Mouse (Mus musculus): ENCODE data around the gene Tesk2.
"Not testable (repeated sequence)": the region's sequence is repeated elsewhere in the genome, so short reads cannot be mapped to it uniquely, and the experiment has no call there.

Gene Tesk2

DNA sequence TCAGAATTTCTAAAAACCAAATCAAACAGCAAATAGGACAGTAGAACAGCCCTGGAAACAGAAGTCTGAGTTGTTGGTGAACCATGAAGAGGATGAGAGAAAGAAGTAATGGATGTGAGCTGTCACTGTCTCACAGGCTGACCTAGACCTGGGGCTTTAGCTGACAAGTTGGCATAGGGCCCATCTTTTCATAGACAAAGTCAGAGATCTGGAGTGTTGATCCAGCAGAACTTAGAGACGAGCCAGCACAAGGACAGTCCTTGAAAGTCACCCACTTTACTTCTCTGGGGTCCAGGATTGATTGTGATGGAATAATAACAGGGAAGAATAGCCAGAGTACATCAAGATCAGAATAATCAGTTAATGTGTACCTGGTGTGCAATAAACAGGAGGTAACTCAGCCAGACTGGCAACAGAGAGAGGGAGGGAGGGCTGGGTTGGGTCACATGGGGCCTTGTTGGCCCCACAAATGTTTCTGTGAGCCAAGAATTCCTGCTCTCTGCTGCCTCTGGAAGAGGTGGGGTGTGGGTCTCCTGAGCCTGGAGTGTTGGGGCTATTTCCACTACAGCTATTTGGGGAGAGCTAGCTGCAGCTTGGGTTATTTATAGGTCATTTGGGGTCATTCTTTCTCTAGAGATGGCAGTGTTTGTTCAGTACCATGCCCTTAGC is 75.8 kb downstream of the Tesk2 start:
- DNase-seq, result no peak

DNA sequence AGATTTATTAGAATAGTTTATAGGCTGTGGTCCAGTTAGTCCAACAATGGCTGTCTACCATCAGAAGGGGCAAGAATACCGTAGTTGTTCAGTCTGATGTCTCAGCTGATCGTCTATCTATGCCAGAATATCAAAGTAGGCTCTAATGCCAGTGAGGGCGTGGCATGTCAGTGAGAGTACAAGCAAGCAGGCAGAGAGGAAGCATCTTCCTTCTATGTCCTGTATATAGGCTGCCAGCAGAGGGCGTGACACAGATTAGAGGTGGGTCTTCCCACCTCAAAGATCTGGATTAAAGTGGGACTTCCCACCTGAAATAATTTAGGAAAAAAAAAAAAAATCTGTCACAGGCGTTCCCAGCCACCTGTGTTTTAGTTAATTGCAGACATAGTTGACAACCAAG is 79.2 kb downstream of the Tesk2 start:
- DNase-seq, result peak; percentile 40

DNA sequence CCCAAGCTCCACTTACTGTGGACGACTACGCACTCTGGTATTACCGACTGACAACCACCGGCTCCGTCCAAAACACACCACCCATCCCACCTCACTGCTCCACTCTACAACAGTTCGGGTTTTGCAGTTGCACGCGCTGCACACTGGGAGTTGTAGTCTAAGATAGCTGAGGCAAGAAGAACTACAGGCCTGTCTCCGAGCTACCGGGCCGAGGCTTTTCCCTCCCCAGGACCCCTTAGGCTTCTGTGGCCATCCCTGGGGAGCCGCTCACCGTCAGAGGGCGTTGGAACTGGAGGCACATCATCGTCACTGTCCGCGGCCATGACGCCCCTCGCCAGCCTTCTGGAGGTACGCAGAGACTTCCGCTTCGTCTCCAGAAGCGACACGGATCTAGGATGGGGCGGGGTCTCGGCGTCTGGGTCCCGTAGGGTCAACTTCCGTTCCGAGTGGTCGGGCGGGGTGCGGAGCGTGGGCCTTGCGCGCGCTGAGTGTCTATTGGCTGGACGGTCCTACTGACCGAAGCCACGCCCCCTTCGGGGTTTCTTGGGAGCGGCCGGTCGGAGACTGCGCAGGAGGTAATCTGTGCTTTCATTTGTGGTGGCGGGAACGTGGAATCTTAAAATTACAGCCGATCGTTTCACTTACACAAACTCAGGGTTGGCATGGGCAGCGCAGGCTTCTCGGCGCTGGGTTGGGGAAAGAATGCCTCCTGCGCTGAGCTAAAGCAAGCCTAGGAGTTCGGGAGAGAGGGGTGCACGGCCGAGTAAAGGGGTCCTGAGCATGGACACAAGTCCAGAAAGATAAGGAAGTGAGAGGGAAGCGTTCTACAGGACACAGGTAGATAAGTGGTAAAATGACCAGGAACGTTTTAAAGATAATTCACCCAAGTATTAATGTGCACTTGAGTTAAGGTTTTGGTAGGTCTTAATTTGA is 86.7 kb downstream of the Tesk2 start, which contains the start of the genes Toe1 and Mutyh:
Gene Toe1, minus strand, starts transcription at position 444 of the 933 bp plus-strand sequence.
Gene Mutyh, plus strand, starts transcription at position 527 of the 933 bp plus-strand sequence.
- DNase-seq, result peak; percentile 98

DNA sequence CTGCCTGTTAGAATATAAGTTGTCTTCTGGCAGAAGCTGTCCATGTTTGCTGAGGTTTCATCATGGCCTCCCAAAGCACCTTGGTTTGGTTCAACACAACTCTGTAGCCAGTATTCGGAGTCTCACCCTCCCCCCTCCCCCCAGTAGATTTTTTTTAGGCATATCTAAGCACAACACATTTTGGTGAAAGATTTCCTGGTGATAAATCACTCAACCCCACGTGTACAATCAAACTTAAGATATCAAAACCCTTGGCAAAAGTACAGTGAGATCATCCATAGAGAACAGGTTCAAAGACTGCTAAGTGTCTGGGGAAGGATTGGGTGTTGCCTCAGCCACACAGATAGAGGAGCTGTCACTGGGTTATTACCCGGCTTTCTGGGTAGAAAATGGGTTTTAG is 90.3 kb downstream of the Tesk2 start:
- DNase-seq, result no peak

DNA sequence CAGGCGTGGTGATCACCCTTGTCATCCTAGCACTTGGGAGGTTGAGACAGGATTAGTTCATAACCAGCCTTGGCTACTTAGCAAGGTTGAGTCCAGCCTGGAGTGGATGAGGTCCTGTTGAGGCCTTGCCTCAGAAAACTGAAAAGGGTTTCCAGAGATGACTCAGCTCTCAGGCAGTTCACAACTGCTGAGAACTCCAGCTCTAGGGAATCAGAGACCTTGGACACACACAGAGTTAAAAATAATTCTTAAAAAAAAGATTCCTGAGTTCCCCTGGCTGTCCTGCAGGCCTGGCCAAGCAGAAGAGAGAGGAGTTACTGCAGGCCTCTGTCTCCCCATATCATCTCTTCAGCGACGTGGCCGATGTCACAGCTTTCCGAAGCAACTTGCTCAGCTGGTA is 94.5 kb downstream of the Tesk2 start:
- DNase-seq, result no peak

DNA sequence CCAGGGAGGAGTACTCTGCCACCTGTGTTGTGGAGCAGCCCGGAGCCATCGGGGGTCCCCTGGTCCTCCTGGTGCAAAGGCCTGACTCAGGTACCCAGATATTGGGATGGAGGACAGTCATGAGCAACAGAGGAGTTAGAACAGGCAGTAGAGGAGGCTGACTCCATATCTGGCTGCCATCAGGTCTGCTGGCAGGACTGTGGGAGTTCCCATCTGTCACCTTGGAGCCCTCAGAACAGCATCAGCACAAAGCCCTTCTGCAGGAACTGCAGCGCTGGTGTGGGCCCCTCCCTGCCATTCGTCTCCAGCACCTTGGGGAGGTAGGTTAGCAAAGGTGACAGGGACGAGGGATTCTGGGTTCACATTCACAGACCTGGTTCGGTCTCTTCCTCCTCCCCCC is 96.7 kb downstream of the Tesk2 start:
- no peak for DNase-seq

DNA sequence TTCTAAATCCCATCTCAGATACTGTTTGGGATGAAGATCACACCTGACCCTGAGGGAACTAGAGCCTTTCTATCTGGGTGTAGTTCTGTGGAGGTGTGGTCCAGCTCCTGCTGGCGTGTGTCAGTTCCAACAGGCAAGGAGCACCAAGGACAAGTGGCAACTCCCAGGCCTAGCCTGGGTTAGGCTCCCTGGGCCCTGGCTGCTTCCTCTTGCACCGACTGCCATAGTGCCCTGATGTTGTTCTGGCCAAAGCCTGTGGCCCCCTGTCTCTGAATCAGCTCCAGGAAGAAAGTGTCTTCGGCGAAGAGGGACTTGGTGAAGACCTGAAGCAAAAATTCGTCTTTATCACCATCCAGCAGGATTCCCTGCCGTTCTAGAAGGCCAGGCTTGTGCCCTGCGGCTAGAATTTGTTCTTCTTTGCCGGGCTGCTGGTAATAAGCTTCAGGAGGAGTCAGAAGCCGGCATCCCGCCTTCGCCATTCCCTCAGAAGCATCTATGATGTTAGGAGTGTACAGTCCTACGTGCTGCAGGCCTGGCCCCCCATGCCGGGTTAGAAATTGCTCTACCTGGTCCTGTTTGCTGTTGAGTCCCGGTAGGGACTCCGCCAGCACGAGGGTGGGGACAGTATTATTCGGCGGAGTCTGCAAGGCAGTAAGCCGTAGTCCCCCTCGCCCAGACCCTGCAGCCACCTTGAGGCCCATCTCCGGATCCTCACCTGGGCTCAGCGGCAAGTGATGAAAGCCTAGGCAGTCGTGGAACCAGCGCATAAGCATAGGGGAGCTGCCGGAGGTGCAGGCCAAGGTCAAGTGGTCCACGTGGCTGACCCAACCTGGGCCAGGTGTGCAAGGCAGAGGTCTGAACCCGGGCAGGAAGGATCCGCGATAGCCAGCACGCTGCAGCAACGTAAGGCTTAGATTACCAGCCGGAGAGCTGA is 99.5 kb downstream of the Tesk2 start:
- DNase-seq, result no peak

DNA sequence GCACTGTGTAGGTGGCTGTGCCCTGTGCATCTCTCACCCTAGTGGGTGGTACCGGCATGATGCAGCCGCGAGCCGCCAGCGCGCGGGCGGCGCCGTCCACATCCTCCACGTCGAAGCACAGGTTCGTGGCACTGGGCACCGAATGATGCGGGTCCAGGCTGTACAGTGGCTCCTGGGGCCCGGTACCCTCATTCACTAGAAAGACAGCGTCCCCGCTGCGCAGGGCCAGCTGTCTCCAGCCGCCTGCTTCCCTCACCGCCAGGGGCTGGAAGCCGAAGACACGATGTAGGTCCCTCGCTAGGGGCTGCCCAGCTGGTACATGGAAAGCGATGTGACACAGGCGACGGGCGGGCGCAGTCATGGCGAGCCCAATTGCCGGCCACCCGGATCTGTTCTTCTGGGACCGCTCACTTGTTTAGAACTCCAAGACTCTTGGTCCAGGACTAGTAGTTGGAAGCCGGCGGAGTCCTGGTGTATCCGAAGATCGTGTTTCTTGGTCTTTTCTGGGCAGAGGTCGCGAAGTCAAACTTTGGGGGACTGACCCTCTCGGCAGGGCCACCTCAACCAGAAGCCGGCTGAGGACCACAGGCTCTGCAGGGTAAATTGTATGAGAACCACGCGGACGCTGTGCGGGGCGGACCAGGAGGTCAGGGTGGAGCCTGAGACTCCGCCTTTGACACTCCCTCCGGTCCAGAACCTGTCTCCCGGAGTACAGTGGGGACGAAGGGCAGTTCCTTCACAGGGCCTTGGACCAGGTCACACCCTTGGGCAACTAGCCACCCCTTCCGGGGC is 100.3 kb downstream of the Tesk2 start:
- peak; percentile 78 for DNase-seq

DNA sequence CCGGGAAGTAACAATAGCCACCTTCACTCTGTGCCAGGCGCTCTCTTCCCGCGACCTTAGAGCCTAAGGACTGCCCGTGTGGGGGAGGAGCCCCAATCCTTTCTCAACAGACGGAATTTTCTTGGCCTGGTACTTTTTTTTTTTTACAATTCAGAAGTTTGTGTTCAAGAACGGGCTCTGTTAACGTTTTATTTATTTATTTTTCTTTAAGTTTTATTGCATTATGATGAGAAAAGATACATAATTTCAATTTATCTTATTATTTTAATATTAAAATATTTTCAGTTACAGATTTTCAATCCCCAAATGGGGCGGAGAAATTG is 100.9 kb downstream of the Tesk2 start, which contains the start of gene Hpdl:
Gene Hpdl, minus strand, starts transcription at position 14 of the 323 bp plus-strand sequence.
- no peak for DNase-seq

DNA sequence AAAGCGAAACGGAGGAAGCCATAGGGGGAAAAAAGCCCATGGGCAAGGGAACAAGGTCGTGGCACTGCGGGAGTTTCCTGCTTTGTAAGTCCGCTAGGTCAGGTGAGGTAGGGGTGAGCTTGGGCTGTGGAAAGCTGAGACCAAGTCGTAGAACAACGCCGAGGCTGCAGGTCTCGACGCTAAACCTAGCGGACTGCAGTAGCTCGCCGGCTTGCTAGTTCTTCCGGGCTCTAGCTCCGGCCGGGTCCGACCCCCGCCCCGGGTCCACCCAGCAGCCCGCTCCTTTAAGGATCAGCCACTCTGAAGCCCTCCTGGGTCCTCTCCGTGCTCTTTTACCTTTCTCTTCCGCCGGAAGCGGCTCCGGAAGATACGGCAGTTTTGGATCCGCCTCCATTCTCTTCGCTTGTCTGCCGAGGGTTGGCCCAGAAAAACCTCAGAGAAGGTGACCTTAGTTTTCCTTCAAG is 103.8 kb downstream of the Tesk2 start:
- peak; percentile 69 for DNase-seq

DNA sequence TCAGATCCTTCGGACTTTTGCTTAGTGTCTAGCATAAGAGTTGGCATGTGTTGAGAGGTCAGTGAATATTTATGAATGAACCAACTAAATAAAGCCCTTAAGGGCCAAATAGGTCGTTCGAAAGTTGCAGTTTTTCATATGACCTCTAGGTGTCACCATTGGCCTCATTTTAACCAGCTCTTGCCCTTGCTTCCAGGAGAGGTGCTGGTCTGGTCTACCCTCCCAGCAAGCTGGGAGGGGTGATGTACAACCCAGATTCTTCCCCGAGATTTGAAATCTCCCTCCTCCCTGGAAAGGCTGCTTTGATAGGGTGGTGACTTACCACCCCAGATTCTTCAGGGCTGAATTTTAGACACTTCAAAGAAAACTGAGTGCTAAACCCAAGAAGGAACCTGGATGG is 107.1 kb downstream of the Tesk2 start:
- no peak for DNase-seq

DNA sequence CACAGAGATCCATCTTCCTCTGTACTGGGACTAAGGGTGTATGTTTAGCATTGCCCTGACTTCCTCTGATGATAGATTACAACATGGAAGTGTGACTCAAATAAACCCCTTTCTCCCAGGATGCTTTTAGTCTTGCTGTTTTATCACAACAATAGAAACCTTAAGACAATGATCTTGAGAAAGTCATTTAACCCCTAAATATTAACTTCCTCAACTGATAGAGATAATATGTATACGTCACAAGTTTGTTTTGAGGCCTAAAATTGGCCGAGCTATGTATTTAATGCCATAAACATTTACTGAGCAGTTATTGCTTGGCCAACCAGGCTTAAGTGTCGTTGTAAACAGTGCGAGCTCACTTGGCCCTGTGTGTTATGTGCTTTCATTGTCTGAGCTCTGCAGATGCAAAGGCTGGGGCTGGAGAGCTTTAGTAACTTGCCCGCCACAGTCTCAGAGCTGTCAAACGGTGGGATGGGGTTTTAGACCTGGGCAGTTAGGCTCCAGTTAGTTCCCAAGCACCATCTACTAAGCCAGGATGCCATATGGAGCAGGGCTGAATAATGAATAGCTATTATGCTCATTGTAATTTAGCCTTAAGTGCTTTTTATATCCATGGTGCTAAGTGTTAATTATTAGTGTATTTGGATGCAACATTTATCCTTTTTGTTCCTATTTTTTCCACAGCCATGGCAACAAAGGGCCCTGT is 108.8 kb downstream of the Tesk2 start:
- DNase-seq, result no peak

DNA sequence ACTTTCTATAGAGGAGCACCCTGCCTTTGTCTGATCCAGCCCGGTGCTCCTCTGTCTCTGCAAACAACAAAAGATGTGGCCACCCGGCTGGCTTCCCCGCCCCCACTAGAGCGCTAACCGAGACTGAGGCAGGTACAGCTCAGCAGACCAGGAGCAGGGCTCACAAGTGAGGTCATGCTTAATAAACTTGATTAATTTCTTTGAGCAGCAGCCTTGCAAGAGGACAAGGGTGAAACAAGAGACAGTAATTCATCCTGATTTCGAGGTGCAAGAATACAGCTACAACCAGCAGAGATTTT is 109.3 kb downstream of the Tesk2 start:
- no peak for DNase-seq

DNA sequence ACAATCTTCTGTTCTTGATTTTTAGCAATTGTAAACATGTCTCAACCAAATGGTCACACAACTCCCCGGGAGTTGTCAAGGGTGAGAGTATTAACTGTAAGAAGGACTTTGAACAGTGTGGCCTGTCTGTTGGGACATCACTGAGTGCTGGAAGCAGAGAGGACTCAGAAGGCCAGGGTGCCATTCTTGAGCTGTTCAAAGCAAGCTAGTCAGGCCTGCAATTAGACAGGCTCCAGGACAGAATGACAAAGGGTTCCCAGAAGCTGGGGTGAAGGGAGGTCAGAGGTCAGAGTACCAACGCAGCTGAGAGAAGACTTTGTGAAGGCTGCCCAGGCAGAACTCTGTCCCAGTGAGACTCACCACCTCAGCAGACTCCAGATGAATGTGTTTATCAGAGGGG is 118.3 kb downstream of the Tesk2 start:
- no peak for DNase-seq

DNA sequence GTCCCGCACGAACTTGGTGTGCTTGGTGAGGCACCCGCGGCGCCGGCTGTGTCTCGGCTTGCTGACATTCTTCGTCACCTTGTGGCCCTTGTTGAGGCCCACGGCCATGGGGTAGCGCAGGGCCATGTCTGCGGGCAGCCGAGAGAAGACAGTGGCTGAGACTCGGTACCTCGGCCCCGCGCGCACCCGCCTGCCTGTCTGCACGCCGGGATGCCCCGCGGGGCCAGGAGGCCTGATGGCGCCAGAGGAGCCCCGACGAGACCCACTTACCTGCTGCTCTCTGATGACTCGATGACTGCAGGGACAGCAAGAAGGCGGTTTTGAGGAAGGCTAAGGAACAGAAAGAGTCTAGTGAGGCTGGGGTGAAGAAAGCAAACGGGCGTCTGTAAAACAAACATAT is 119.3 kb downstream of the Tesk2 start:
- DNase-seq, result not testable (repeated sequence)

DNA sequence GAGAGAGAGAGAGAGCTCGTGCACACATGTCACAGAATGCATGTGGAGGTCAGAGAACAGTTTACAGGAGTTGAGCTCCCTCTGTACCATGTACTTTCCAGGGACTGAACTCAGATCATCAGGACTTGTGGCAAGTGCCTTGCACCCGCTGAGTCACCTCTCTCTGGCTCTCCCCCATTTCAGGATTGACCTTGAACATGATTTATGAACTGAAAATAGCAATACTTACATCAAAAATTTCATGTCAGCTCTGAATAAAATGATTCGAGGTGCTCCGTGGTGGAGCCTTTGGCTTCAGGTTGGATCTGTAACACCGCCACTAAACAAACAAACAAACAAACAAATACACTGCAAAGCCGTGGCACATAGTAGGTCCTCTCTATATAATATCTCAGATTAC is 120.1 kb downstream of the Tesk2 start:
- DNase-seq, result no peak

DNA sequence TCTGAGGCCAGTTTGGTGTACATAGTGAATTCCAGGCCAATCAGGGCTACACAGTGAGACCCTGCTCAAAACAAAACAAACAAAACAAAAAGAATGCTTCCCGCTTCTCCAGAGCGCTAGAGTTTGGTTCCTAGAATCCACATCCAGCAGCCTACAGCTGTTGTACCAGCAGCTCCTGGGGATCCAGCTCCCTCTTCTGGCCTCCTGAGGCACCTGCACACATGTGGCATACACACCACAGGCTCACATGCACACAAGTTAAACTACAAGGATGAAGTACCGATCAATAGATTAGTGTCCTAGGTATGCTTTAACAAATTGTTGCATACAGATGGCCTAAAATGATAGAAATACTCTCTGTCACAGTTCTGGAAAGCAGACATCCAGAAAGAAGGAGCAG is 123.6 kb downstream of the Tesk2 start:
- DNase-seq, result no peak

DNA sequence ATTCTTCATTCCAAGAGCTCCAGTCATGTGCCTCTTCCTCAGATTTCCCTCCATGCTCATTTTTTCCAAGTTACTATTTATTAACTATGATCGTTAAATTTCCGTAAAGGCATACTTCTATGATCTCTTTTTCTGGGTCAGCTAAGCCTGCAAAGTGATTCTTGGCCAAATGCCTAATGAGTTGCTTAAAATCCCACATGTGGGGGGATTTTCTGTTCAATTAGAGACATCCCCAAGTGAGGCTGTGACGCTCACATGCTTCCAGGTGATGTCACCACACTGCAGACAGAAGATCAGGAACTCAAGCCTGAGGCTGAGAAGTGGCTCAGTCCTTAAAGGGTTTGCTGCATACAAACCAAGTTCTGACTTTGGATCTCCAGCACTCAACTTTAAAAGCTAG is 129.2 kb downstream of the Tesk2 start:
- no peak for DNase-seq

DNA sequence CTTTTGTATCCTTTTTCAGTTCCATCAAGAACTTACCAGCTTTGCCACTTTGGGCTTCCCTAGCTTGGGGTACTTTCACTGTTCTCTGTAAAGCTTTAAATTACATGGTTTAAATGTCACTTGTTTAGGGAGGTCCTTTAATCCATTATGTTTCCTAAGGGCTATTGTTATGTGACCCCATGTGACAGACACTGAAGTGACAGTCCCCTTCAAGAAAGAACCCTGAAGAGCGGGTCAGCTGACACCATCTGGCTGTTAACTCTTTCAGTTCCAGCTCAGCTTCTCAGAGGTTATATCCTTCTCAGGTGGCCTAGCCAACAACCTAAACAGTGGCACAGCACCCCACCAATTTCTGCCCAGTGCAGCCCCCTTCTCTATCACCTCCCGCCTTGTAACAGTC is 133.5 kb downstream of the Tesk2 start:
- DNase-seq, result no peak
